Mouse (Mus musculus) stomach, postnatal 0 days (tissue): ENCODE data around the gene Map3k7cl. TPM values are rescaled to one million over a fixed set of nuclear protein-coding genes. Genes with fewer than 3 reads are reported as not detected.
A peak's percentile ranks its signal among the peaks of the same experiment; 100 is the strongest.

ENCODE experiments used
- ATAC-seq: fragments of 200-750 bp; cut with Nextera tagmentation; 2 replicates; pipeline ENCODE4 v1.8.0; 2017; ENCODE audit not compliant: low FRiP score, low TSS enrichment
- DNase-seq: peaks from one replicate; pipeline ENCODE4 v3.0.0-alpha.2; 2016; ENCODE audit warnings: low spot score
- H3K27ac ChIP-seq: fragments of 300-500 bp; sonication (generic); replicated peaks from 2 replicates; pipeline ENCODE4 v1.5.1; 2014; ENCODE audit warnings: mild to moderate bottlenecking, control low read depth
- H3K27me3 ChIP-seq: fragments of 300-500 bp; sonication (generic); 2 replicates; pipeline ENCODE4 v1.6.1; 2014; ENCODE audit warnings: low read length; ENCODE audit not compliant: control insufficient read depth, insufficient read depth
- H3K36me3 ChIP-seq: fragments of 300-500 bp; sonication (generic); 2 replicates; pipeline ENCODE4 v1.6.1; 2014; ENCODE audit warnings: low read length, mixed read lengths; ENCODE audit not compliant: control insufficient read depth, insufficient read depth
- H3K4me1 ChIP-seq: fragments of 300-500 bp; sonication (generic); replicated peaks from 2 replicates; pipeline ENCODE4 v1.6.1; 2014; ENCODE audit warnings: antibody characterized with exemption; ENCODE audit not compliant: control insufficient read depth, insufficient read depth
- H3K4me2 ChIP-seq: fragments of 300-500 bp; sonication (generic); replicated peaks from 2 replicates; pipeline ENCODE4 v1.6.1; 2014; ENCODE audit warnings: low read depth, mild to moderate bottlenecking, control low read depth, moderate library complexity
- H3K4me3 ChIP-seq: fragments of 300-500 bp; sonication (generic); 2 replicates; pipeline ENCODE4 v1.5.1; 2014; ENCODE audit warnings: low read depth, low read length, control low read depth
- H3K9ac ChIP-seq: fragments of 300-500 bp; sonication (generic); 2 replicates; pipeline ENCODE4 v1.6.1; 2014; ENCODE audit warnings: mild to moderate bottlenecking, low read length, control low read depth, mixed read lengths
- H3K9me3 ChIP-seq: fragments of 300-500 bp; sonication (generic); 2 replicates; pipeline ENCODE4 v1.6.1; 2016; ENCODE audit warnings: low read length; ENCODE audit not compliant: control insufficient read depth
- CTCF ChIP-seq: IDR thresholded peaks from 2 replicates; pipeline ENCODE4 v1.5.1; 2016; ENCODE audit warnings: antibody characterized with exemption, low read depth, mild to moderate bottlenecking, moderate library complexity
- EP300 ChIP-seq: optimal IDR thresholded peaks from 2 replicates; pipeline ENCODE3; 2016; ENCODE audit warnings: antibody characterized with exemption
- WGBS: fragments of 180-500 bp; shearing (Covaris S2); extraction: QIAGEN DNeasy Blood & Tissue Kit; methylation state at CpG from one replicate; pipeline ENCODE4 v1.1.7; 2014; 5-methylcytosine and 5-hydroxymethylcytosine counted together
- polyA plus RNA-seq: library from polyadenylated mRNA; unstranded; fragments of >200 nt; fragmentation: Nextera tagmentation; extraction: Ambion mirVana; gene quantifications from 2 replicates; pipeline ENCODE4 v1.2.1, GENCODE M21; 2015

Gene Map3k7cl
- polyA plus RNA-seq, 1 experiment from 2014 or later = 0.58 TPM

- H3K4me1 ChIP-seq = 0 out of 2 replicates have a peak, but pooled peaks cover 2% of the 10 kb centered on the region
- no peak overlapping the region for H3K4me2 ChIP-seq
- no peak for DNase-seq
- 0 out of 2 replicates have a peak, but pooled peaks have one; percentile 18 for ATAC-seq
- H3K4me3 ChIP-seq = no peak overlapping the region
- H3K9ac ChIP-seq = no peak overlapping the region
- H3K36me3 ChIP-seq = no peaks in the 10 kb centered on the region
- TF ChIP-seq CTCF (peak; percentile 58), EP300 (no peak)
- H3K9me3 ChIP-seq = no peaks in the 10 kb centered on the region
- H3K27ac ChIP-seq = no peak overlapping the region
- 63% methylated on average over 2 of the region's 2 CpGs for WGBS
- no peaks in the 10 kb centered on the region for H3K27me3 ChIP-seq
Observed at GRCm38 (mm10) chr16:87548348-87548747, 4.8 kb upstream of the Map3k7cl start.

GRCm38 (mm10) chr16:87556320-87556719 is 3.2 kb downstream of the Map3k7cl start:
- Histone ChIP-seq H3K9me3 (no peaks in the 10 kb centered on the region), H3K36me3 (no peaks in the 10 kb centered on the region), H3K9ac (no peak overlapping the region), H3K4me1 (0 out of 2 replicates have a peak, but pooled peaks cover 4% of the 10 kb centered on the region), H3K27ac (no peak overlapping the region), H3K4me3 (no peak overlapping the region), H3K4me2 (no peak overlapping the region), H3K27me3 (no peaks in the 10 kb centered on the region)
- DNase-seq (no peak), ATAC-seq (0 out of 2 replicates have a peak, but pooled peaks have one; percentile 32)
- WGBS = 28% methylated on average over 8 of the region's 8 CpGs
- no peak for TF ChIP-seq EP300
- TF ChIP-seq CTCF = no peak

- Histone ChIP-seq H3K4me2 (no peak overlapping the region), H3K27ac (no peak overlapping the region), H3K36me3 (no peaks in the 10 kb centered on the region), H3K9me3 (no peaks in the 10 kb centered on the region), H3K9ac (no peak overlapping the region), H3K4me3 (no peak overlapping the region), H3K27me3 (no peaks in the 10 kb centered on the region), H3K4me1 (no peaks in the 10 kb centered on the region)
- TF ChIP-seq CTCF (no peak), EP300 (no peak)
- ATAC-seq (no peak), DNase-seq (no peak)
- WGBS = 69% methylated on average over 4 of the region's 4 CpGs
Observed at GRCm38 (mm10) chr16:87561501-87561900, 8.4 kb downstream of the Map3k7cl start.

GRCm38 (mm10) chr16:87563524-87563923 is 10.4 kb downstream of the Map3k7cl start:
- H3K4me1 ChIP-seq = no peaks in the 10 kb centered on the region
- DNase-seq = no peak
- H3K27ac ChIP-seq = no peak overlapping the region
- TF ChIP-seq EP300 = no peak
- no peak for TF ChIP-seq CTCF
- no peak overlapping the region for H3K9ac ChIP-seq
- H3K36me3 ChIP-seq = no peaks in the 10 kb centered on the region
- no peaks in the 10 kb centered on the region for H3K27me3 ChIP-seq
- H3K9me3 ChIP-seq = no peaks in the 10 kb centered on the region
- H3K4me3 ChIP-seq = no peak overlapping the region
- no peak for ATAC-seq
- no peak overlapping the region for H3K4me2 ChIP-seq
- 57% methylated on average over 6 of the region's 6 CpGs for WGBS

GRCm38 (mm10) chr16:87564564-87564963 is 11.4 kb downstream of the Map3k7cl start:
- TF ChIP-seq EP300 (no peak), CTCF (no peak)
- DNase-seq (no peak), ATAC-seq (no peak)
- no peaks in the 10 kb centered on the region for H3K4me1 ChIP-seq
- WGBS = 67% methylated on average over 3 of the region's 3 CpGs
- H3K36me3 ChIP-seq = no peaks in the 10 kb centered on the region
- H3K9me3 ChIP-seq = no peaks in the 10 kb centered on the region
- H3K27ac ChIP-seq = no peak overlapping the region
- no peak overlapping the region for H3K4me3 ChIP-seq
- H3K9ac ChIP-seq = no peak overlapping the region
- no peak overlapping the region for H3K4me2 ChIP-seq
- no peaks in the 10 kb centered on the region for H3K27me3 ChIP-seq

GRCm38 (mm10) chr16:87567572-87567971 is 14.4 kb downstream of the Map3k7cl start:
- peak overlapping the region; percentile 34 for H3K4me2 ChIP-seq
- WGBS = 30% methylated on average over 13 of the region's 13 CpGs

More at GRCm38 (mm10) chr16:87567572-87567971, 14.4 kb downstream of the Map3k7cl start:
- Histone ChIP-seq H3K27me3 (no peaks in the 10 kb centered on the region), H3K4me1 (no peaks in the 10 kb centered on the region), H3K27ac (no peak overlapping the region), H3K36me3 (no peaks in the 10 kb centered on the region), H3K9ac (no peak overlapping the region), H3K9me3 (no peaks in the 10 kb centered on the region), H3K4me3 (no peak overlapping the region; the same call in 1 of the 2 replicates)
- no peak for ATAC-seq
- TF ChIP-seq EP300 (no peak), CTCF (no peak)
- no peak for DNase-seq
